Mouse (Mus musculus): Measurements from ENCODE around the gene Olfr353.

The Olfr353 gene

DNA sequence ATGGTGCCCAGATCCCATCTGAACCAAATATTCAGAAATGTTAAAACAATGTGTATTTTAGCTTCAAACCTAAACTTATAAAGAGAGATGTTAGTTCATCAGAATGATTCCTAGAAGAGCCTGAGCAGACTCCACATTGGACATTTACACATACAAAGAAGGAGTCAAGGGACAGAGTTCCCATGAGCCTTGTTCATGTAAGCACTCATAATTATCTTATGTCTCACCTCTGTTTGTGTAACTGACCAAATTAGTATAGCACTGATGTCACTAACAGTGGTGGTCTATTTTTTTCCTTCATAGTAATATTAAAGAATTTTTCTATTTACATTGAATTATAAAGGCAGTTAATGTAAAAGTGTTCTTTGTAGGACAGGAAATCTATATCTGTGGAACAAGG, at the start of gene Olfr353:
TSS of gene Olfr353 (minus strand) at position 101 of the 400 bp plus-strand sequence.
- no peak for DNase-seq

DNA sequence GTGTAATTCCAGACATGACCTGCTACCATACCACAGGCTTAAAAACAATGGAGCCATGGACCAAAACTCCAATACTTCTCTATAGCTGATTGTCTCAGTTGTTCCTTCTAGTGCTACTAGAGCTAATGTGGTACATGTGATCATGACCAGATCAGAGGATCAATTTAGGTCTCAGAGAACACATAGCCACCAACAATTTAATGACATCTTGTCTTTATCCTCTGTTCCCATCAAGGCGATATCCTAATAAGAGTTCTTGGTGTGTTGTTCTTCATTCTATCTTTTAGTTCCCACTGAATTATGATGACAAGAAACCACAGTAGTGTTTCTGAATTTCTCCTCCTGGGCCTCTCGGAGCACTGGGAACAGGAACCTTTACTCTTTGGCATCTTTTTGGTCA, 44.1 kb upstream of the Olfr353 start, which contains the start of gene Olfr356:
TSS of gene Olfr356 (plus strand) at position 301 of the 400 bp plus-strand sequence.
- no peak for DNase-seq

DNA sequence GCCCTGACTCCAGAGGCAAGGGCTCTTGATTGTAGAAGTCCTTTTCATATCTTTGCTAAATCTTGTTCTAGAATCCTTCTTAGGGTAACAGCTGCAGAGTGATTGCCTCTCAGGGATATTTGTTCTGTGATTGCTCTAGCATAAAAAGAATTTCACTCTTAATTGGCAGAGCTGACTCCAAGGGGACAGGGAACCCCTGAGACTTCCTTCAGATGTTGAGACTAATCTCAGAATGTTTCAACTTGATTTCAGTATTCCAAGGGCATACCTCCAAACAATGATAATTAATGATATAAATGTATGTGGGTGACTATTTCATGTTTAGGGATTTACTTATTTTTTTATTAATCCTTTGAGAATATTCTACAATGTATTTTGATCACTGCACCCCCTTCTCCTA, 36.1 kb upstream of the Olfr353 start, which contains the start of gene Olfr355:
TSS of gene Olfr355 (minus strand) at position 101 of the 400 bp plus-strand sequence.
- no peak for DNase-seq

DNA sequence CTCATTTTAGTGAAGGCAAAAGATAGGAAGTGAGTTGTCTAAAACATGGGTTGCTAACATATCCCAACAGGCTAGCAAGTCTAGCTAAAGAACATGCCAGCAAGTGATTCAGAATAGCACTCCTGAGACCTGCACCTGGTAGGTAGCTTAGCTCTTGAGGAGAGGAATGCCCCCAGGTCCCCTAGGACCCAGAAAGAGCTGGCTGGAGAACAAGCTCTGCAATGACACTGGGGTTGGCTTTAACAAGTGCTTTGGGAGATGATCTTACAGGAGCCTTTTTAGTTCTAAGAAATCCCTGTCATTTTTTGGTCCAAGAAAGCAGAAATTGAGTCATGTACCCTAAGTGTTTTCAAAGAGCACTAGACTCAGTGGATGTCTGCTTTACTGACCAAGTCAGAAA, 12.6 kb upstream of the Olfr353 start, which contains the start of gene Olfr354:
TSS of gene Olfr354 (plus strand) at position 301 of the 400 bp plus-strand sequence.
- DNase-seq: no peak

DNA sequence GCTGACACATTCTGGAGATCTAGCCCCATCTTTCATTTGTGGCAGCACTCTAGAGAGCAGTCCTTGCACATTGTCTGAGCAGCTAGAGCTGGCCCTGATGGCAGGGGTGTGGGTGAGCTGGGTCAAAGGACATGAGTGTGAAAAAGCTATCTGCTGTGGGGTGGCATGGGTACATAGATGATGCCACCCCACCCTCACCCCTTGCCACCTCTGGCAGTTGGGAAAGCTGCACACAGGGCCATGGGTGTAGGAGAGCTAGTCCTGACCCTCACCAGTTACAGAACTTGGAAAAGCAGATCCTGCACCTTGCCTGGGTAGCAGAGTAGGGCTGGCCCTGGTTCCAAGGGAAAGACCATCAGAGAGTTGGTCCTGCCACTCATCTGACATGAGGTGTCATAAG, 4.4 kb upstream of the Olfr353 start:
- DNase-seq: no peak

DNA sequence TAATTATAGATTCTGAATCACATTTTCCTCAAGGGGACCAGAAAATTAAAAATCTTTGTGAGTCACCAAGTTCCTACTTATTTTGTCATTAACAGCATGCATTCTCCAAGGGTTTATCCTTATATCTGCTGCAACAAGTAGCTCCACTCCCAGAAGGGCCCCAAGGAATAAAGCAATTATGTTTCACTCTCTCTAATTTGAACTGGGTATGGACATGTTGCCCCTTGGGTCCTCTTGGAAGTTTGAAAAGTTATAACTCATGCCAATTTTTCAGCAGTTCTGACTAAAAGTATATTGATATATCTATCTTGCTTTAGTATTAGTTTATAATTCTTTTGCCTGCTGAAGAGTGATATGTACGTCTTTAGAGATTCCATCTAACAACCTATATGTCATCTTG, 24.6 kb downstream of the Olfr353 start, which contains the start of gene Olfr352:
TSS of gene Olfr352 (plus strand) at position 301 of the 400 bp plus-strand sequence.
- no peak for DNase-seq

DNA sequence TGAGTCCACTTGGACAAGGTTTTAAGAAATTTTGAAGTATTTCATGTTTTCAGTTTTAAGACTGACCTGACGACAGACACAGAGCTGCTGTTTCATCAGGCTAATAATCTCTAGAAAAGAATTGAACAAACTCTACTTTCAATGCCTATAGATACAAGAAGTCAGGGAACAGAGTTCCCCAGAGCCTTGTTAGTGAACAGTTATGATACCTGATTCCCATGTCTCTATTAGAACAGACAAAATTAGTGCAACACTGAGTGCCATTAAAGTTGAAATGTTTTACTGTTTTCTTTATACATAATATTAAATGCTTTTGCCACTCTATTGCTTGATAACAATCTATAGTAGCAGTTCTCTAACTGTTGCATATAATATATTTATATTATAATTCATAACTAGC, 30.2 kb downstream of the Olfr353 start, which contains the start of gene Olfr351:
TSS of gene Olfr351 (minus strand) at position 101 of the 400 bp plus-strand sequence.
- DNase-seq: no peak

DNA sequence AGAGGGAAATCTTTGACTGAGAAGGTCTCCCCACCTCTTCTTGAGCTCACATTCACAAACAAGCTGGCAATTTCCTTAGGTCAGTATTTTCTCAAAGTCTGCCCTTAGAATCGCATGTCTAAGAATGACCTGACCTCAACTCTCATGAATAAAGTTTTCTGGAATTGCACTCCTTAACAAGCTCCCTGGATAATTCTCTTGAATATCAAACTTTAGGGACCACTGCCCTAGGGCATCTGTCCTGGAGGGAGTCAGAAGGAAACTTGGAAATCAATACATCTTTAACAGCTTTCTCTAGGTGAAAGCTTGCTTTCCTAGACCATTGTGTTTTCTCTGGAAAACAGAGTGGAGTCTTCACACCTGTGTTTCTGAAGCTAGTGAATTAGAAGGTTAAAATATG, 46.7 kb downstream of the Olfr353 start, which contains the start of gene Olfr350:
TSS of gene Olfr350 (plus strand) at position 301 of the 400 bp plus-strand sequence.
- no peak for DNase-seq

Measured in right cerebral cortex, adult 18-20 months (tissue).